Mouse (Mus musculus) limb, embryonic 14.5 days (tissue): ENCODE data around the gene Asb14. TPM values are rescaled to one million over a fixed set of nuclear protein-coding genes. Genes with fewer than 3 reads are reported as not detected.

Experiments used
- ATAC-seq: fragments of 200-750 bp; cut with Nextera tagmentation; 2 replicates; pipeline ENCODE4 v1.8.0; 2017; ENCODE audit warnings: low read depth, moderate number of reproducible peaks, moderate TSS enrichment; ENCODE audit not compliant: low FRiP score
- DNase-seq: peaks from one replicate; pipeline ENCODE4 v3.0.0-alpha.2; 2015; ENCODE audit warnings: low spot score
- H3K27ac ChIP-seq: fragments of 300-500 bp; sonication (generic); replicated peaks from 2 replicates; pipeline ENCODE4 v1.5.1; 2014; ENCODE audit warnings: low read depth, mild to moderate bottlenecking, low read length, moderate library complexity, mixed read lengths
- H3K27me3 ChIP-seq: fragments of 300-500 bp; sonication (generic); 2 replicates; pipeline ENCODE4 v1.6.1; 2014; ENCODE audit warnings: low read length, mixed read lengths; ENCODE audit not compliant: control insufficient read depth, insufficient read depth
- H3K36me3 ChIP-seq: fragments of 300-500 bp; sonication (generic); 2 replicates; pipeline ENCODE4 v1.6.1; 2014; ENCODE audit warnings: mild to moderate bottlenecking, low read length, moderate library complexity, mixed read lengths; ENCODE audit not compliant: control insufficient read depth, insufficient read depth
- H3K4me1 ChIP-seq: fragments of 300-500 bp; sonication (generic); 2 replicates; pipeline ENCODE4 v1.6.1; 2014; ENCODE audit warnings: antibody characterized with exemption, low read length, mixed read lengths; ENCODE audit not compliant: control insufficient read depth, insufficient read depth
- H3K4me2 ChIP-seq: fragments of 300-500 bp; sonication (generic); replicated peaks from 2 replicates; pipeline ENCODE4 v1.6.1; 2014; ENCODE audit warnings: low read depth, mild to moderate bottlenecking, low read length, moderate library complexity; ENCODE audit not compliant: severe bottlenecking
- H3K4me3 ChIP-seq: fragments of 300-500 bp; sonication (generic); replicated peaks from 2 replicates; pipeline ENCODE4 v1.5.1; 2014; ENCODE audit warnings: low read length
- H3K9ac ChIP-seq: fragments of 300-500 bp; sonication (generic); 2 replicates; pipeline ENCODE4 v1.6.1; 2014; ENCODE audit warnings: mild to moderate bottlenecking, low read depth, low read length, moderate library complexity; ENCODE audit not compliant: severe bottlenecking
- H3K9me3 ChIP-seq: fragments of 300-500 bp; sonication (generic); 2 replicates; pipeline ENCODE4 v1.6.1; 2016; ENCODE audit warnings: low read length; ENCODE audit not compliant: control insufficient read depth
- POLR2A ChIP-seq: fragments of 200-500 bp; IDR thresholded peaks from 2 replicates; pipeline ENCODE4 v1.8.0; 2012; ENCODE audit warnings: inconsistent platforms, mild to moderate bottlenecking, moderate library complexity, borderline replicate concordance; ENCODE audit not compliant: insufficient read depth, insufficient read length; ENCODE audit errors: extremely low read depth
- WGBS: fragments of 180-500 bp; shearing (Covaris S2); extraction: QIAGEN DNeasy Blood & Tissue Kit; methylation state at CpG from one replicate; pipeline ENCODE4 v1.1.7; 2014; 5-methylcytosine and 5-hydroxymethylcytosine counted together
- polyA plus RNA-seq, 2 experiments: library from polyadenylated mRNA; depleted of rRNA in 1 of 2; stranded (reverse) in 1 of 2; unstranded in 1 of 2; fragments of >200 nt; fragmentation: Nextera tagmentation in 1 of 2; extraction: Ambion mirVana in 1 of 2; gene quantifications; 2 replicates each; pipeline versions ENCODE4 v1.2.1 to v1.2.3; 2012 to 2014

Gene Asb14
- polyA plus RNA-seq (2012; rRNA removed) (0.10 and 0.20 TPM in 2 replicates), polyA plus RNA-seq (2014; fragmentation: Nextera tagmentation; extraction: Ambion mirVana) (not detected in 2 replicates)

DNA sequence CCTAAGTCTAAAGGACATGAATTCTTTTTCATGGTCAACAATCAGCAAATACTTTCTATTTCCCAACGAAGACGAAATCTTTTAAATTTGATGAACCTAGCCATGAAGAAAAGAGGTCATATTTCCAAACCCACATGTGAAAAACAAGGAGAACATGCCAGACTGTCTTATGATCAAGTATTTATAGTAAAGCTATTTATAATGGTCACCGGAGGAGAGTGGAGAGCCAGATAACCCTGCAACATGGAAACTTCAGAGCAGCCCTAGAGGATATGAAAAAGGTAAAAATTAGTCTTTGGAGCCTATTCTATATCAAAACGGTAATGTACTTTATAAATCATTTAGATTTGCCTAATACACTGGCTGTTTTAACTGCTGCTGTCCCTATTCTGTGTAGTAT is at the start of gene Asb14:
Gene Asb14, plus strand, starts transcription at position 166 of the 400 bp plus-strand sequence.
- DNase-seq: no peak
- Histone ChIP-seq H3K9ac (no peak within 1 kb of the TSS), H3K4me2 (no peak within 1 kb of the TSS), H3K27ac (no peak within 1 kb of the TSS), H3K4me3 (no peak within 1 kb of the TSS), H3K4me1 (no peaks in the 10 kb centered on the region), H3K27me3 (no peaks in the 10 kb centered on the region), H3K36me3 (no peaks in the 10 kb centered on the region), H3K9me3 (no peaks in the 10 kb centered on the region)
- TF ChIP-seq POLR2A: no peak
- WGBS: 92% methylated on average over 4 of the region's 4 CpGs
- ATAC-seq: no peak

DNA sequence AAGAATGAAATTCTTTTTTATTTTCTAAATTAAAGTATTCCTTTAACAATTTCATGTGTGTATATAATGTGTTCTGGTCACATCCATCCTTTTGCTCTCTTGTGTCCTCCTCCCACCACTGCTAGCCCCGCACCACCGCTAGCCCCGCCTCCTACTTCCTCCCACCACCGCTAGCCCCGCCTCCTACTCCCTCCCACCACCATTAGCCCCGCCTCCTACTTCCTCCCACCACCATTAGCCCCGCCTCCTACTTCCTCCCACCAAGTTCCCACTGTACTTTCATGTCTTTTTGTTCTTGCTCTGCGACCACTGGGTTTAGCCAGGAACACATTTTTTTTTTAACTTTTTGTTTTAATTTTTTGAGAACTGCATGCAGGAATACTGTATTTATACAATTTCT is 41.3 kb upstream of the Asb14 start:
- Histone ChIP-seq H3K4me1 (no peaks in the 10 kb centered on the region), H3K27ac (no peak overlapping the region), H3K9me3 (no peaks in the 10 kb centered on the region), H3K4me3 (no peak overlapping the region), H3K36me3 (no peaks in the 10 kb centered on the region), H3K9ac (no peak overlapping the region), H3K4me2 (no peak overlapping the region), H3K27me3 (no peaks in the 10 kb centered on the region)
- 74% methylated on average over 8 of the region's 8 CpGs for WGBS
- DNase-seq (no peak), ATAC-seq (no peak)
- no peak for TF ChIP-seq POLR2A

DNA sequence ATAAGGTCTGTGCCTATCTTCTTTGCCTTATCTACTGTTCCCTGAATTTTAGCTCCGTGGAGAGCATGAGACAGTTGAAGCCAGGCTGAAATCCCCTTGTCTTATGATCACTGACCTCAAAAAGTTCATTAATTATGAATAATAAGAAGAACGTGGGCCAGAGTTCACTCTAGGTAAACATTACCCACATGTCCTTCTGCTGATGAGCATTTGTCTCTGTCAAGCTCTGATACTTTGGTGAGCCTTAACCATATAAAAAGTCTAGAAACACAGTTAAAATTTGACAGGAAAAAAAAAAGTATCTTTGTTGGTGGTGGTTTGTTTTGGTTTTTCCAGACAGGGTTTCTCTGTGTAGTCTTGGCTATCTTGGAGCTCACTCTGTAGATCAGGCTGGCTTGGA is 40.3 kb upstream of the Asb14 start:
- TF ChIP-seq POLR2A: no peak
- Histone ChIP-seq H3K9ac (no peak overlapping the region), H3K27ac (no peak overlapping the region), H3K4me2 (no peak overlapping the region), H3K9me3 (no peaks in the 10 kb centered on the region), H3K4me1 (no peaks in the 10 kb centered on the region), H3K36me3 (no peaks in the 10 kb centered on the region), H3K4me3 (no peak overlapping the region), H3K27me3 (no peaks in the 10 kb centered on the region)
- ATAC-seq: no peak
- WGBS: 78% methylated on average over 2 of the region's 2 CpGs
- no peak for DNase-seq

DNA sequence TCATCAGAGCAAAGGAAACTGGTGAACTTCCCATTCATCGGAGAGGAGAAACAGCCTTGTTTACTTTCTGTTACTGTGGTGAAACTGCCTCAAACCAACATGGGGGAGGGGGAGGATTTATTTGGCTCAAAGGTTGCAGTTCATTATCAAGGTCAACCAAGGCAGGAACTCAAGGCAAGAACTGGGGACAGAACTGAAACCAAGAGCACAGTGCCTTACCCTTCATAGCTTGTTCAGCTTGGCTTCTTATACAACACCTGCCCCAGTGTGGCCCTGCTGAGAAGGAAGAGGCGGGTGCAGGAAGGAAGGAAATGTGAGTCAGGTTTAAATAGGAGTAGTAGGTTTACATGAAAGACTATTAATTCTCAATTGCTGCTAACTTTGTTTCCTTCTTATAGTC is 36.0 kb upstream of the Asb14 start:
- ATAC-seq: no peak
- Histone ChIP-seq H3K9me3 (no peaks in the 10 kb centered on the region), H3K4me2 (no peak overlapping the region), H3K4me3 (no peak overlapping the region), H3K9ac (no peak overlapping the region), H3K36me3 (no peaks in the 10 kb centered on the region), H3K27ac (no peak overlapping the region), H3K27me3 (no peaks in the 10 kb centered on the region), H3K4me1 (no peaks in the 10 kb centered on the region)
- no peak for DNase-seq
- 74% methylated on average over 2 of the region's 2 CpGs for WGBS
- TF ChIP-seq POLR2A: no peak

DNA sequence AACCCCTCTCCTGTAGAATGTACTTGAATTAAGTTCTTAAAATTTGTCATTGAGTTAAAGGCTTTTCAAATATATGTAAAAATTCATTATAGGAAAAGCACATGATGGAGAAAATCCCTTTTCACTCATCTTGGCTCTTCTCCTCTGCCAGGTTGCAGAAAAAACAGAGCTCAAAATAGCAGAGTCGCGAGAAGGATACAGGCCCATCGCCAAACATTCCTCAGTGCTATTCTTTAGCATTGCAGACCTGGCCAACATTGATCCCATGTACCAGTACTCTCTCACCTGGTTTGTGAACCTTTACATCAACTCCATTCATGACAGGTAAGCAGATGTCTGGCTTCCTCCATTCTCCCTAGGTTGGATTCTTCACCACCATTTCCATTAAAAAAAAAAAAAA is 35.3 kb upstream of the Asb14 start:
- Histone ChIP-seq H3K4me2 (no peak overlapping the region), H3K4me3 (no peak overlapping the region), H3K9ac (no peak overlapping the region), H3K9me3 (no peaks in the 10 kb centered on the region), H3K27ac (no peak overlapping the region), H3K36me3 (no peaks in the 10 kb centered on the region), H3K27me3 (no peaks in the 10 kb centered on the region), H3K4me1 (no peaks in the 10 kb centered on the region)
- DNase-seq (no peak), ATAC-seq (no peak)
- no peak for TF ChIP-seq POLR2A
- WGBS: 79% methylated on average over 3 of the region's 3 CpGs

DNA sequence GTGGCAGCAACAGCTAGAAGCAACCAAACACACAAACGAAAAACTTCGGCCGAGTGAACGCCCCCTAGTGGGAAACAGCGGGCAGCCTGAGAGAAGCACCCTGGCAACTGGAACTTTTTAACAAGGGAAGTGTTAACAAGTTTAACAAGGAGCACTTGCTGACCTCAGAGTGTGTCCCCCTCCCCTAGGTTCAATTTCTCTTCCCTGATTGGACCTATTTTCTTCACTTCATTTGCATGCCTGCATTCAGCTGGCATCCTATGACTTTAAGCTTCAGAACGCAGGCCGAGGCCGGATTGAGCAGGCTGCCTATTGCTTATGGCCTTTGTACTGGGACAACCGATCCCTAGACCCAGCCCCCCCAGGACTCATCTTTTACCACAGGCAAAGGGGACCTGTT is 27.0 kb upstream of the Asb14 start:
- no peak overlapping the region for H3K4me2 ChIP-seq
- H3K27me3 ChIP-seq: no peaks in the 10 kb centered on the region
- TF ChIP-seq POLR2A: no peak
- H3K9ac ChIP-seq: no peak overlapping the region
- H3K27ac ChIP-seq: no peak overlapping the region
- DNase-seq (no peak), ATAC-seq (no peak)
- peaks cover 3% of the 10 kb centered on the region; the same call in 1 of the 2 replicates for H3K4me1 ChIP-seq
- H3K4me3 ChIP-seq: no peak overlapping the region
- no peaks in the 10 kb centered on the region for H3K9me3 ChIP-seq
- 65% methylated on average over 9 of the region's 9 CpGs for WGBS
- H3K36me3 ChIP-seq: no peaks in the 10 kb centered on the region
